In the genomic region with DNA sequence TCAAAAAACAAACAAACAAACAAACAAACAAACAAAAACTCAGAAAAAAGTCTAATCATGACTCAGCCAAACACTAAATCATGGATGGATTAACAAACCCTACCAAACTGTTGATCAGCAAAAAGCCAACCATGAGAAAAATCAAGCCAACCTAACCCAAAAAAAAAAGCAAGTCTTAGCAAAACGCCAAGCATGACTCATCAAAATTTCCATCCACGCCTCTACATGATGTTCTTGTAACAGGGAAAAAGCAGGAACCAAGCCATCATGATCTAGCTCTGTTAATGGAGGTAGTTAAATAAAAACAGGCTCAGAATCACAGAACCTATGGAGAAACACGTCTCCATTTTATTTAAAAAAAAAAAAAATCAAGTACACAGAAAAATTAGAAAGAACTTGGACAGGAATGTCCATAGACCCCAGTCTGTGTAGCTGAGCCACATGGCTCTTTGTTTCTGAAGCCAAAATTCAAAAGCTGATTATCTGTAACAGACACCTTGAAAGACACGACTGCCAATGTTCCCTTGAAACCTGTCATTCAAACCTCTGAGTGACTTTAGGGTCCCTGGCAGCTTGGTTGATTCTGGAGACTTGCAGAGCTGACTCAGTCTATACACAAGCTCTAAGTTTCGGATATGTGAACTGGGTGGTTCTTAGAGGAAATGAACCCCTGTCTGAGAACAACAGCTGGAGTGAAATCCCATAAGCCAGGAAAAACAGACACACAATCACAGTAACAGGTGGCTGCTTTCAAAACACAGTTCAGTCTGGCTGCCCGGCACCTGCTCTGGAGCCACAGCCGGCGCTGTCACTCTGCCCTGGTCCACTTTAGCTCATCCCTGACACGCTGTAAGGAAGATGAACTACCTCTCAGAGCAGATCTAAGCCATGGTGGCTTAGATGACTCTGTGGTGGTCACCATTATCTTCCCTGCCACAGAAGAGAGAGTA, we compare ENCODE assay signal across 1 mouse cellular context.
A peak's percentile ranks its signal among the peaks of the same experiment; 100 is the strongest.
TF ChIP-seq lines count a peak whose summit lies in the region.

No protein-coding gene starts in this region.

TF ChIP-seq in MEL, 35 proteins besides CTCF, POLR2A, EP300 and RAD21 (continued from another document):
- TF ChIP-seq USF2 (IDR thresholded peaks at IDR 0.05; ENCODE audit: borderline replicate concordance in 1 of 2, insufficient read depth in 1 of 2, low read depth in 1 of 2, low read length in 2 of 2) (no peak), E2F4 (IDR thresholded peaks at IDR 0.05; ENCODE audit: borderline replicate concordance, low read depth, low read length) (no peak), ETS1 (IDR thresholded peaks at IDR 0.05; ENCODE audit: low read depth, low read length) (peak; percentile 54), TCF12 (IDR thresholded peaks at IDR 0.05; ENCODE audit: low read depth, low read length) (peak; percentile 55), TAL1 (IDR thresholded peaks at IDR 0.05; ENCODE audit: low read length) (peak; percentile 64), MAFK (IDR thresholded peaks at IDR 0.05; ENCODE audit: borderline replicate concordance, low read depth, low read length) (peak; percentile 83), SIN3A (IDR thresholded peaks at IDR 0.05; ENCODE audit: low read length) (peak; percentile 40; the same call in 1 of the 2 replicates), KAT2A (conservative IDR thresholded peaks at IDR 0.05; ENCODE audit: low read depth, low read length) (no peak), MYB (IDR thresholded peaks at IDR 0.05; ENCODE audit: low read depth, low read length) (no peak), NRF1 (IDR thresholded peaks at IDR 0.05; ENCODE audit: insufficient read depth, low read depth, low read length, poor library complexity, severe bottlenecking) (no peak), USF1 (IDR thresholded peaks at IDR 0.05; ENCODE audit: low read depth, low read length) (no peak), UBTF (IDR thresholded peaks at IDR 0.05; ENCODE audit: borderline replicate concordance, insufficient read depth, low read depth, low read length) (no peak), MYC (IDR thresholded peaks at IDR 0.05; ENCODE audit: low read depth, low read length) (peak; percentile 48), TBP (IDR thresholded peaks at IDR 0.05; ENCODE audit: low read depth, low read length) (0 out of 2 replicates have a peak, but pooled peaks have one; percentile 17), NELFE (IDR thresholded peaks at IDR 0.05; ENCODE audit: low read depth, low read length) (no peak), ELF1 (IDR thresholded peaks at IDR 0.05; ENCODE audit: low read depth, low read length) (no peak), SMC3 (IDR thresholded peaks at IDR 0.05; ENCODE audit: low read depth, low read length) (no peak), GABPA (IDR thresholded peaks at IDR 0.05; ENCODE audit: low read depth, low read length) (peak; percentile 76; the same call in 1 of the 2 replicates), POLR2AphosphoS5 (IDR thresholded peaks at IDR 0.05; ENCODE audit: borderline replicate concordance, low read depth, low read length) (no peak), CHD2 (IDR thresholded peaks at IDR 0.05; ENCODE audit: low read length) (no peak), POLR2AphosphoS2 (IDR thresholded peaks at IDR 0.05; ENCODE audit: low read length) (no peak)
TF ChIP-seq in MEL: peak in this region for 12.
